Mouse (Mus musculus) forebrain, embryonic 13.5 days (tissue): ENCODE results near the gene Cenpn. TPM values are rescaled to one million over a fixed set of nuclear protein-coding genes. Genes with fewer than 3 reads are reported as not detected.

Experiments used
- ATAC-seq: fragments of 200-750 bp; cut with Nextera tagmentation; 2 replicates; pipeline ENCODE4 v1.8.0; 2017
- H3K27ac ChIP-seq: fragments of 300-500 bp; sonication (generic); 2 replicates; pipeline ENCODE4 v1.5.1; 2015; ENCODE audit warnings: inconsistent platforms, mild to moderate bottlenecking, moderate library complexity
- H3K27me3 ChIP-seq: fragments of 300-500 bp; sonication (generic); 2 replicates; pipeline ENCODE4 v1.6.1; 2015; ENCODE audit warnings: mild to moderate bottlenecking, inconsistent platforms
- H3K36me3 ChIP-seq: fragments of 300-500 bp; sonication (generic); 2 replicates; pipeline ENCODE4 v1.6.1; 2015; ENCODE audit warnings: mild to moderate bottlenecking, inconsistent platforms; ENCODE audit not compliant: poor library complexity, severe bottlenecking
- H3K4me1 ChIP-seq: fragments of 300-500 bp; sonication (generic); 2 replicates; pipeline ENCODE4 v1.6.1; 2015; ENCODE audit warnings: inconsistent platforms
- H3K4me2 ChIP-seq: fragments of 300-500 bp; sonication (generic); 2 replicates; pipeline ENCODE4 v1.6.1; 2015; ENCODE audit warnings: inconsistent platforms, mild to moderate bottlenecking, moderate library complexity
- H3K4me3 ChIP-seq: fragments of 300-500 bp; sonication (generic); 2 replicates; pipeline ENCODE4 v1.5.1; 2015; ENCODE audit warnings: mild to moderate bottlenecking, inconsistent platforms
- H3K9ac ChIP-seq: fragments of 300-500 bp; sonication (generic); 2 replicates; pipeline ENCODE4 v1.6.1; 2015; ENCODE audit warnings: mild to moderate bottlenecking, inconsistent platforms
- H3K9me3 ChIP-seq: fragments of 300-500 bp; sonication (generic); replicated peaks from 2 replicates; pipeline ENCODE4 v1.6.1; 2016; ENCODE audit warnings: inconsistent platforms
- WGBS: fragments of 180-500 bp; shearing (Covaris S2); methylation state at CpG from one replicate; pipeline ENCODE4 v1.1.7; 2015; 5-methylcytosine and 5-hydroxymethylcytosine counted together
- polyA plus RNA-seq: library from polyadenylated mRNA; unstranded; fragments of >200 nt; fragmentation: Nextera tagmentation; extraction: Ambion mirVana; gene quantifications from 2 replicates; pipeline ENCODE4 v1.2.1, GENCODE M21; 2015

Gene Cenpn
- polyA plus RNA-seq, 1 experiment from 2014 or later, result 33.1 TPM

DNA sequence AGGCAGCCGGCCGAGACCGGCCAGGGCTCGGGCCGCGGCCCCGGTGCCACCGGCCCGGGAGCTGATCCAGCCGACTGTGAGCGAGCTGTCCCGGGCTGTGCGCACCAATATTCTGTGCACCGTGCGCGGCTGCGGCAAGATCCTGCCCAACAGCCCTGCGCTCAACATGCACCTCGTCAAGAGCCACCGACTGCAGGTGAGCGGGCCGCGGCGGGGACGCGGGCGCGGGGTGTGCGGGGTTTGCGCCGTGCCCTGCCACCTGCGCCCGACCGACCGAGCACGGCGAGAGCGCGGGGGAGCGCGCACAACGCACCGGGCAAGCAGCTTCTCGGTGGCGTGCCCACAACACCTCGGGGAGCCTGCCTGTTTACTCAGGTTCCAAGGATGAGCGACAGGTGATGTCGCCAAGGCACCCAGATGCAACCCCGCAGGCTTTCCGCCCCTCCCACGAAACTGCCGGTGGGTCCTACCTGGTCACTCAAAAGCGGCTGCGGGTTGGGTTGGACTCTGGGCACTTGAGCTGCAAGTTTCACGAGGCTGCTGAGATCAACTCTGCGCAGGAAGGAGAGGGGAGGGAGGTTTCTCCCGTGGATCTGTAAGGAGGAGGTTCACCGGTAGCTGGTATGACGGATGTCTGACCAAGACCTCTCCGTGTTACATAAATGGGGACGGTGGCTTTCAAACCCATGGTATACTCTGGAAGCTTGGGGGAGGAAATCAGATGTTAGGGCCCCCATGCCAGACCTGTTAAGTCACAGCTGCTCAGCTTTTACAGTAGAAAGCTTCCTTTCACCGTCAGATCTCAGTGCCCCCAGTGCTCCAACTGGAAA is 22.2 kb downstream of the Cenpn start:
- H3K36me3 ChIP-seq, result no peaks in the 10 kb centered on the region
- H3K27ac ChIP-seq, result peak overlapping the region; percentile 37; the same call in 1 of the 2 replicates
- H3K4me3 ChIP-seq, result peak overlapping the region; percentile 97
- no peaks in the 10 kb centered on the region for H3K27me3 ChIP-seq
- peak overlapping the region; percentile 91 for H3K9ac ChIP-seq
- WGBS, result under 1% methylated on average over 49 of the region's 62 CpGs
- peak; percentile 86 for ATAC-seq
- peak overlapping the region; percentile 85 for H3K4me2 ChIP-seq
- H3K4me1 ChIP-seq, result peaks cover 23% of the 10 kb centered on the region
- no peaks in the 10 kb centered on the region for H3K9me3 ChIP-seq

- Histone ChIP-seq H3K9me3 (no peaks in the 10 kb centered on the region), H3K36me3 (no peaks in the 10 kb centered on the region), H3K4me1 (peaks cover 23% of the 10 kb centered on the region), H3K27ac (no peak overlapping the region), H3K4me3 (peak overlapping the region; percentile 97), H3K27me3 (no peaks in the 10 kb centered on the region), H3K9ac (peak overlapping the region; percentile 91), H3K4me2 (peak overlapping the region; percentile 85)
- no peak for ATAC-seq
- 24% methylated on average over 4 of the region's 4 CpGs for WGBS
Measured at GRCm38 (mm10) chr8:116944385-116944696, 22.8 kb downstream of the Cenpn start.

GRCm38 (mm10) chr8:116945169-116945910 is 23.8 kb downstream of the Cenpn start:
- H3K9me3 ChIP-seq, result no peaks in the 10 kb centered on the region
- H3K9ac ChIP-seq, result no peak overlapping the region
- ATAC-seq, result no peak
- H3K4me2 ChIP-seq, result no peak overlapping the region
- WGBS, result 88% methylated on average over 9 of the region's 9 CpGs
- no peaks in the 10 kb centered on the region for H3K36me3 ChIP-seq
- no peaks in the 10 kb centered on the region for H3K27me3 ChIP-seq
- H3K4me1 ChIP-seq, result peaks cover 23% of the 10 kb centered on the region
- no peak overlapping the region for H3K27ac ChIP-seq
- no peak overlapping the region for H3K4me3 ChIP-seq

DNA sequence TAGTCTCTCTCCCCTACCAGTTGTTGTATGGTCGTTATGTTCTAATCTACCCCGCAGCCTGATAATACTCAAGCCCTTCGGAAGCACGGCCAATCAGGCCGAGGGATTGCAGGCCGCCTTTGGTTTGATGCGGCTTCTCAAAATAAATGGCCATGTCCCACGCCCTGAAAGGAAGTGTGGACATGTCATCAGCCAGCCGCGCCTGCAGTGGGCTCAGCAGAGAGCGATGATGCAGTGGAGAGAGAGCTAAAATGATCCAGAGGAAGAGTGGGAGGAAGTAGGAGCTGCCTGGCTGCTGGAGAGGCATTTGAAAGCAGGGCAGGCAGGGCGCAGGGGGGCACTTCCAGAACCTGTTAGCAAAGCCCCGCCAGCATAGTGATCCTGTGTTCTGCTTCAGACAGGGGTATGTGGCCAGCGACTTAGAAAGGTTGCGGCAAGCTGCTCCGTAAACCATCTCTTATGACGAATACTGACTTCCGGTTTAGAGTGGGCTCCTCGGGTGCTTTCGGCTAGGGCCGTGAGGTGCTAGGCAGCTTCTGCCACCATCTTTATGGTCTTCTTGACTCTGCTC is 24.8 kb downstream of the Cenpn start:
- H3K36me3 ChIP-seq, result no peaks in the 10 kb centered on the region
- ATAC-seq, result no peak
- H3K27ac ChIP-seq, result no peak overlapping the region
- peaks cover 25% of the 10 kb centered on the region for H3K4me1 ChIP-seq
- H3K27me3 ChIP-seq, result no peaks in the 10 kb centered on the region
- H3K9me3 ChIP-seq, result no peaks in the 10 kb centered on the region
- no peak overlapping the region for H3K4me2 ChIP-seq
- H3K9ac ChIP-seq, result peak overlapping the region; percentile 9; the same call in 1 of the 2 replicates
- H3K4me3 ChIP-seq, result no peak overlapping the region
- WGBS, result 85% methylated on average over 21 of the region's 21 CpGs

DNA sequence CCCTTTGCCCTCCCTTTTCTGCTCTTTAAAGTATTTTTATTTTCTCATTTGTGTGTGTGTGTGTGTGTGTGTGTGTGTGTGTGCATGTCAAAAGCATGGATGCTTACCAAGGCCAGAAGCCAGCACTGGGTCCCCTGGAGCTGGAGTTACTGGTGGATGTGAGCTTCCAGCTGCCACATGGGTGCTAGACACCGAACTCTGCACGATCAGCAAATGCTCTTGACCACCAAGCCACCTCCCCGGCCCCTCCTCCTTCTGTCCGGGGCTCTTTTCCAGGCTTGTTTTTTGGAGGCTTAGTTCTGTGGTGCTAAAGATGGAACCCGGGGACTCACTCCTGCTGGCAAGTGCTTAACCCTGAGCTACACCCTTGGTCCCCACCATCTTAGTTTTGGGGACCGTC is 25.3 kb downstream of the Cenpn start:
- Histone ChIP-seq H3K27ac (no peak overlapping the region), H3K36me3 (no peaks in the 10 kb centered on the region), H3K27me3 (no peaks in the 10 kb centered on the region), H3K4me1 (peaks cover 26% of the 10 kb centered on the region), H3K4me2 (no peak overlapping the region), H3K9ac (no peak overlapping the region), H3K9me3 (no peaks in the 10 kb centered on the region), H3K4me3 (no peak overlapping the region)
- whole genome bisulfite sequencing, result 91% methylated on average over 6 of the region's 6 CpGs
- no peak for ATAC-seq

GRCm38 (mm10) chr8:116947589-116947988 is 26.1 kb downstream of the Cenpn start:
- H3K27ac ChIP-seq, result no peak overlapping the region
- H3K4me1 ChIP-seq, result peaks cover 26% of the 10 kb centered on the region
- H3K9me3 ChIP-seq, result no peaks in the 10 kb centered on the region
- no peaks in the 10 kb centered on the region for H3K27me3 ChIP-seq
- H3K4me2 ChIP-seq, result no peak overlapping the region
- WGBS, result 95% methylated on average over 7 of the region's 7 CpGs
- no peak for ATAC-seq
- H3K36me3 ChIP-seq, result no peaks in the 10 kb centered on the region
- H3K9ac ChIP-seq, result no peak overlapping the region
- no peak overlapping the region for H3K4me3 ChIP-seq

DNA sequence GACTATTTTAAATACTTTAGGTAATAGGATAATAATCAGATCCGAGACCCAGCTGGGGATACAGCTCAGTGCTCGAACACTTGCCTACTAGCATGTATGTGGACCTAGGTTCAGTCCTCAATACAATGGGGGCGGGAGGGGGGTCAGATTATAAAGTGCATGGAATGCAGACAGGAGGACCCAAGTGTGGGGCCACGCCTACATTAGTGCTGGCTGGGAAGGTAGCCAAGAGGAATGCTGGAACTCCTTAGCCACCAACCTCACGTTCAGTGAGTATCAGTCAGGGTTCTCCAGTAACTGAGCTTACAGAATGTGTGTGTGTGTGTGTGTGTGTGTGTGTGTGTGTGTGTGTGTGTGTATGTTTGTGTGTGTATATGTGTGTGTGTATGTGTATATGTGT is 29.8 kb downstream of the Cenpn start:
- no peak overlapping the region for H3K4me3 ChIP-seq
- H3K9ac ChIP-seq, result no peak overlapping the region
- H3K36me3 ChIP-seq, result peaks cover 36% of the 10 kb centered on the region
- peaks cover 6% of the 10 kb centered on the region; the same call in 1 of the 2 replicates for H3K4me1 ChIP-seq
- no peaks in the 10 kb centered on the region for H3K27me3 ChIP-seq
- ATAC-seq, result no peak
- no peaks in the 10 kb centered on the region for H3K9me3 ChIP-seq
- no peak overlapping the region for H3K4me2 ChIP-seq
- no peak overlapping the region for H3K27ac ChIP-seq
- 60% methylated on average over 5 of the region's 5 CpGs for WGBS

DNA sequence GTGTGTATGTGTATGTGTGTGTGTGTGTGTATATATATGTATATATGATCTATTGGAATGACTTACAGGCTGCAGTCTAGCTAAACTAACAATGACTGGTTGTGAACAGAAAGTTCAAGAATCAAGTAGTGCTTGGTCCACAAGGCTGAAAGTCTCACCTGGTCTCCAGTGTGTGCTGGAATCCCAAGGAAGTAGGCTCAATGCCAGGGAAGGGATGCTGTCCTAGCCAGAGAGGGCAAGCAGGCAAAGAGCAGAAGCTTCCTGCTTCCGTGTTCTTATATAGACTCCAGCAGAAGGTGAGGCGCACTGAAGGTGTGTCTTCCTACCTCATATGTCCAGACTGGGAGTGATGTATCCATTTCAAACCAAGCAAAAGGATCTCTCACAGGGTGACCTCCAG is 30.2 kb downstream of the Cenpn start:
- Histone ChIP-seq H3K9me3 (no peaks in the 10 kb centered on the region), H3K4me2 (no peak overlapping the region), H3K27ac (no peak overlapping the region), H3K4me3 (no peak overlapping the region), H3K9ac (no peak overlapping the region), H3K4me1 (peaks cover 4% of the 10 kb centered on the region; the same call in 1 of the 2 replicates), H3K36me3 (peaks cover 40% of the 10 kb centered on the region), H3K27me3 (no peaks in the 10 kb centered on the region)
- ATAC-seq, result no peak
- WGBS, result 95% methylated on average over 2 of the region's 2 CpGs

DNA sequence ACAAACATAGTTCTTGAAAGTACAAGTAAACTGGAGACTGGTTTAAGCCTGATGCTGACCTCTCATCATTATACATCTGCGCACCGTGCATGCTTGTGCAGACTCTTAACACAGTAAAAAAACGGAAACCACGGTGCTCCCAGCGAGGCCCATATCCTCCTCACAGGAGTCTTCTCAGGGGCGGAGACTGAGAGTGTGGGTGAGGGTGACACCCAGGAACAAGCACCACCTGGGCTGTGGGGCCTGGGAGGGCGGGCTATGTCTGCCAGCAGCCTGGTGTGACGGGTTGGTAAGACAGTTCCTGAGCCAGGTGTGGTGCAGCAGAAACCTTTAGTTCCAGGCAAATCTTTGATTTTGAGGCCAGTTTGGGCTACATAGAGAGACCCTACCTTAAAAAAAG is 30.9 kb downstream of the Cenpn start:
- no peak for ATAC-seq
- Histone ChIP-seq H3K4me1 (peaks cover 4% of the 10 kb centered on the region; the same call in 1 of the 2 replicates), H3K27me3 (no peaks in the 10 kb centered on the region), H3K9ac (no peak overlapping the region), H3K36me3 (peaks cover 46% of the 10 kb centered on the region), H3K27ac (no peak overlapping the region), H3K4me2 (no peak overlapping the region), H3K9me3 (no peaks in the 10 kb centered on the region), H3K4me3 (no peak overlapping the region)
- 94% methylated on average over 8 of the region's 8 CpGs for WGBS

DNA sequence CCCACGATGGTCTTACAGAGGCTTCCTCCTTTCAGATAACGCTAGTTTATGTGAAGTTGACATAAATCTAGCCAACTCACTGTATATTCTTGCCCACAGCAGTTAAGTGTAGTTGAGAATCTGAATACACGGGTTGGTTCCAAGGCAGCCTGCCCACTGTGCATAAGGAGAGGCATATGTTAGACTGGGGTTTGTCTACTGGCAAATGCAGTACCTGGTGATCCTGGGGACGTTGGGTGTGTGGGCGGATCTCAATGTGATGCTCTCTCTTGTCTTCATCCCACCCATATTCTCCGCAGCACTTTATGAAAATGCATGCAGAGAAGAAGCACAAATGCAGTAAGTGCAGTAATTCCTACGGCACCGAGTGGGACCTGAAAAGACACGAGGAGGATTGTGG is 32.9 kb downstream of the Cenpn start:
- no peaks in the 10 kb centered on the region for H3K9me3 ChIP-seq
- no peak for ATAC-seq
- peaks cover 66% of the 10 kb centered on the region for H3K36me3 ChIP-seq
- H3K27me3 ChIP-seq, result no peaks in the 10 kb centered on the region
- no peak overlapping the region for H3K4me3 ChIP-seq
- 94% methylated on average over 9 of the region's 9 CpGs for WGBS
- H3K9ac ChIP-seq, result no peak overlapping the region
- no peak overlapping the region for H3K4me2 ChIP-seq
- H3K27ac ChIP-seq, result no peak overlapping the region
- H3K4me1 ChIP-seq, result peaks cover 4% of the 10 kb centered on the region; the same call in 1 of the 2 replicates

DNA sequence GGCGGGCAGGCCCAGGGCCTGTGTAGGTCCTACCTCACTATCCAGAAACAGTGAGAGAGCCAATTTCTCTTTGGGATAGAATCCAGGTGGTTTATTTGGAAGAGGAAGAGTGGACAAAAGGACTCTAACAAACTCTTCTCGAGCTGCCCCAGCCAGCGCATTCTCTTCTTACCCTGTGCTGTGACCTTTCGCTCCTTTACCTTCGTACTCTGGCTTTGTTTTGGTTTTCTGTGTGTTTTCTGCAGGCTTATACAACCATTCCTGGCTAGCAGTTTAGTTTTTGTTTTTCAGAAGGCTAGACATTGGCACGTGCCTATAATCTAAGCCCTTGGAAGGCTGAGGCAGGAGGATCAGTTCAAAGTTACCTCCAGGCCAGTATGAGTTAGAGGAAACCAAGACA is 48.0 kb downstream of the Cenpn start:
- no peak overlapping the region for H3K4me2 ChIP-seq
- H3K27me3 ChIP-seq, result no peaks in the 10 kb centered on the region
- H3K4me3 ChIP-seq, result no peak overlapping the region
- H3K4me1 ChIP-seq, result no peaks in the 10 kb centered on the region
- H3K27ac ChIP-seq, result no peak overlapping the region
- H3K9me3 ChIP-seq, result no peaks in the 10 kb centered on the region
- no peak overlapping the region for H3K9ac ChIP-seq
- no peaks in the 10 kb centered on the region for H3K36me3 ChIP-seq
- no peak for ATAC-seq
- WGBS, result 72% methylated on average over 6 of the region's 6 CpGs

- WGBS, result 27% methylated on average over 5 of the region's 5 CpGs
- H3K4me3 ChIP-seq, result no peak overlapping the region
- no peaks in the 10 kb centered on the region for H3K36me3 ChIP-seq
- peaks cover 13% of the 10 kb centered on the region for H3K4me1 ChIP-seq
- no peak overlapping the region for H3K4me2 ChIP-seq
- H3K27ac ChIP-seq, result no peak overlapping the region
- no peak overlapping the region for H3K9ac ChIP-seq
- no peak for ATAC-seq
- H3K9me3 ChIP-seq, result no peaks in the 10 kb centered on the region
- H3K27me3 ChIP-seq, result no peaks in the 10 kb centered on the region
Measured at GRCm38 (mm10) chr8:116975066-116975465, 53.5 kb downstream of the Cenpn start.
